Mouse (Mus musculus) megakaryocyte, adult 5-6 weeks (primary cell): ENCODE data around the gene Pcsk6. TPM values are rescaled to one million over a fixed set of nuclear protein-coding genes. Genes with fewer than 3 reads are reported as not detected.

ENCODE experiments used
- ATAC-seq: 2 replicates; pipeline ENCODE4 v1.8.0; 2016; ENCODE audit warnings: mild to moderate bottlenecking, inconsistent platforms; ENCODE audit not compliant: poor library complexity, severe bottlenecking
- total RNA-seq, 2 experiments: library from RNA; stranded (forward) in 1 of 2; stranded (reverse) in 1 of 2; fragments of 153-499, 151-499 nt in 1 of 2; fragments of 221-1000, 200-1000 nt in 1 of 2; gene quantifications; 2 replicates each; pipeline versions ENCODE4 v1.2.3 to v1.2.4; 2015 to 2017

Pcsk6 gene
- total RNA-seq, 2 experiments from 2014 or later = not detected

GRCm38 (mm10) chr7:65880666-65881289 lies 19.2 kb downstream of the Pcsk6 start:
- ATAC-seq = no peak

- ATAC-seq = no peak
These were observed 19.8 kb downstream of the Pcsk6 start for GRCm38 (mm10) chr7:65881290-65881688.

- ATAC-seq = no peak
These were observed 23.4 kb downstream of the Pcsk6 start for GRCm38 (mm10) chr7:65884928-65885327.

- ATAC-seq = no peak
These were observed 24.3 kb downstream of the Pcsk6 start for GRCm38 (mm10) chr7:65885819-65886218.

- no peak for ATAC-seq
These were observed 30.3 kb downstream of the Pcsk6 start for GRCm38 (mm10) chr7:65891831-65892230.

- ATAC-seq = no peak
These were observed 30.8 kb downstream of the Pcsk6 start for GRCm38 (mm10) chr7:65892264-65892828.

GRCm38 (mm10) chr7:65893546-65893945 lies 32.0 kb downstream of the Pcsk6 start:
- ATAC-seq = no peak

GRCm38 (mm10) chr7:65895262-65895661 lies 33.7 kb downstream of the Pcsk6 start:
- no peak for ATAC-seq

GRCm38 (mm10) chr7:65901231-65901630 lies 39.7 kb downstream of the Pcsk6 start:
- no peak for ATAC-seq

- ATAC-seq = no peak
These were observed 41.1 kb downstream of the Pcsk6 start for GRCm38 (mm10) chr7:65902471-65903180.

GRCm38 (mm10) chr7:65903456-65903855 lies 41.9 kb downstream of the Pcsk6 start:
- no peak for ATAC-seq

GRCm38 (mm10) chr7:65906528-65907272 lies 45.2 kb downstream of the Pcsk6 start:
- no peak for ATAC-seq

GRCm38 (mm10) chr7:65909343-65910127 lies 48.0 kb downstream of the Pcsk6 start:
- ATAC-seq = no peak

GRCm38 (mm10) chr7:65913088-65913610 lies 51.6 kb downstream of the Pcsk6 start:
- no peak for ATAC-seq

- no peak for ATAC-seq
These were observed 53.3 kb downstream of the Pcsk6 start for GRCm38 (mm10) chr7:65914761-65915301.

- ATAC-seq = no peak
These were observed 54.3 kb downstream of the Pcsk6 start for GRCm38 (mm10) chr7:65915821-65916220.

- ATAC-seq = no peak
These were observed 55.0 kb downstream of the Pcsk6 start for GRCm38 (mm10) chr7:65916566-65916965.

GRCm38 (mm10) chr7:65918431-65918830 lies 56.9 kb downstream of the Pcsk6 start:
- ATAC-seq = no peak

- no peak for ATAC-seq
These were observed 67.9 kb downstream of the Pcsk6 start for GRCm38 (mm10) chr7:65929398-65929797.

- no peak for ATAC-seq
These were observed 68.9 kb downstream of the Pcsk6 start for GRCm38 (mm10) chr7:65930478-65930877.
